Mouse (Mus musculus) thymus, adult 2 months (tissue): ENCODE data around the gene Opalin. TPM values are rescaled to one million over a fixed set of nuclear protein-coding genes. Genes with fewer than 3 reads are reported as not detected.

ENCODE experiments used
- DNase-seq: peaks from one replicate; pipeline ENCODE4 v3.0.0; 2021
- H3K27ac ChIP-seq: fragments of 200-500 bp; 2 replicates; pipeline ENCODE4 v1.5.1; 2012; ENCODE audit warnings: low read length, control low read depth; ENCODE audit not compliant: control insufficient read depth, insufficient read depth
- H3K27me3 ChIP-seq: fragments of 200-500 bp; 2 replicates; pipeline ENCODE4 v1.6.1; 2012; ENCODE audit warnings: mild to moderate bottlenecking, low read length, moderate library complexity, mixed read lengths; ENCODE audit not compliant: control insufficient read depth, insufficient read depth
- H3K36me3 ChIP-seq: fragments of 200-500 bp; 2 replicates; pipeline ENCODE4 v1.6.1; 2012; ENCODE audit warnings: mild to moderate bottlenecking, low read length, moderate library complexity; ENCODE audit not compliant: control insufficient read depth, insufficient read depth
- H3K4me1 ChIP-seq: fragments of 200-500 bp; replicated peaks from 2 replicates; pipeline ENCODE4 v1.6.1; 2012; ENCODE audit warnings: low read length; ENCODE audit not compliant: control insufficient read depth, insufficient read depth
- H3K4me3 ChIP-seq: fragments of 200-500 bp; 2 replicates; pipeline ENCODE4 v1.5.1; 2012; ENCODE audit warnings: mild to moderate bottlenecking, low read length, control low read depth, moderate library complexity; ENCODE audit not compliant: control insufficient read depth, insufficient read depth
- CTCF ChIP-seq: fragments of 200-500 bp; IDR thresholded peaks from 2 replicates; pipeline ENCODE4 v1.5.1; 2012; ENCODE audit warnings: mild to moderate bottlenecking, control low read depth, low read length, moderate library complexity, borderline replicate concordance; ENCODE audit not compliant: control insufficient read depth, poor library complexity, insufficient read depth; ENCODE audit errors: extremely low read depth
- POLR2A ChIP-seq: fragments of 200-500 bp; IDR thresholded peaks from 2 replicates; pipeline ENCODE4 v1.6.1; 2012; ENCODE audit warnings: mild to moderate bottlenecking, low read length, control low read depth, moderate library complexity; ENCODE audit not compliant: control insufficient read depth, poor library complexity, insufficient read depth; ENCODE audit errors: extremely low read depth
- WGBS: fragments of 180-500 bp; shearing (Covaris S2); methylation state at CpG from one replicate; pipeline ENCODE4 v1.1.7; 2018; 5-methylcytosine and 5-hydroxymethylcytosine counted together
- polyA plus RNA-seq: library from polyadenylated mRNA; depleted of rRNA; stranded (reverse); fragments of >200 nt; gene quantifications from 2 replicates; pipeline ENCODE4 v1.2.3, GENCODE M21; 2012

Opalin gene
- polyA plus RNA-seq, 1 experiment = 0.13 TPM

- no peaks in the 10 kb centered on the region for H3K27me3 ChIP-seq
- no peak for DNase-seq
- H3K36me3 ChIP-seq = peaks cover 69% of the 10 kb centered on the region
- no peak overlapping the region for H3K4me3 ChIP-seq
- peaks cover 41% of the 10 kb centered on the region for H3K4me1 ChIP-seq
- WGBS = 37% methylated on average over 4 of the region's 4 CpGs
- TF ChIP-seq POLR2A (no peak), CTCF (no peak)
- H3K27ac ChIP-seq = peak overlapping the region; percentile 81
Observed at GRCm38 (mm10) chr19:41035809-41036551, 40.9 kb downstream of the Opalin start.

GRCm38 (mm10) chr19:41031869-41032268, 45.0 kb downstream of the Opalin start:
- Histone ChIP-seq H3K4me3 (peak overlapping the region; percentile 67), H3K27me3 (no peaks in the 10 kb centered on the region), H3K27ac (peak overlapping the region; percentile 98), H3K4me1 (peaks cover 30% of the 10 kb centered on the region), H3K36me3 (peaks cover 38% of the 10 kb centered on the region)
- no peak for DNase-seq
- 5% methylated on average over 6 of the region's 6 CpGs for WGBS
- TF ChIP-seq CTCF (no peak), POLR2A (no peak)

- peaks cover 31% of the 10 kb centered on the region for H3K4me1 ChIP-seq
- WGBS = 8% methylated on average over 11 of the region's 11 CpGs
- peak overlapping the region; percentile 98 for H3K27ac ChIP-seq
- DNase-seq = peak; percentile 76
- peak overlapping the region; percentile 66 for H3K4me3 ChIP-seq
- H3K27me3 ChIP-seq = no peaks in the 10 kb centered on the region
- peaks cover 29% of the 10 kb centered on the region for H3K36me3 ChIP-seq
- TF ChIP-seq POLR2A (peak; percentile 77), CTCF (no peak)
Observed at GRCm38 (mm10) chr19:41031009-41031408, 45.9 kb downstream of the Opalin start.

GRCm38 (mm10) chr19:41030161-41030560, 46.8 kb downstream of the Opalin start:
- Histone ChIP-seq H3K27me3 (no peaks in the 10 kb centered on the region), H3K27ac (peak overlapping the region; percentile 98), H3K4me3 (peak overlapping the region; percentile 47), H3K36me3 (peaks cover 27% of the 10 kb centered on the region), H3K4me1 (peaks cover 28% of the 10 kb centered on the region)
- WGBS = 7% methylated on average over 6 of the region's 6 CpGs
- DNase-seq = no peak
- TF ChIP-seq POLR2A = no peak
- no peak for TF ChIP-seq CTCF

- H3K27ac ChIP-seq = peak within 1 kb of the TSS; percentile 98
- DNase-seq = no peak
- WGBS = 23% methylated on average over 6 of the region's 6 CpGs
- H3K4me1 ChIP-seq = peaks cover 33% of the 10 kb centered on the region
- H3K36me3 ChIP-seq = peaks cover 23% of the 10 kb centered on the region
- no peaks in the 10 kb centered on the region for H3K27me3 ChIP-seq
- peak within 1 kb of the TSS; percentile 100 for H3K4me3 ChIP-seq
- TF ChIP-seq POLR2A = peak; percentile 43; the same call in 1 of the 2 replicates
- TF ChIP-seq CTCF = no peak
Observed at GRCm38 (mm10) chr19:41029219-41029618, 47.7 kb downstream of the Opalin start, which contains the start of gene Dntt. Gene Dntt (plus strand): TSS chr19:41029275.

DNA sequence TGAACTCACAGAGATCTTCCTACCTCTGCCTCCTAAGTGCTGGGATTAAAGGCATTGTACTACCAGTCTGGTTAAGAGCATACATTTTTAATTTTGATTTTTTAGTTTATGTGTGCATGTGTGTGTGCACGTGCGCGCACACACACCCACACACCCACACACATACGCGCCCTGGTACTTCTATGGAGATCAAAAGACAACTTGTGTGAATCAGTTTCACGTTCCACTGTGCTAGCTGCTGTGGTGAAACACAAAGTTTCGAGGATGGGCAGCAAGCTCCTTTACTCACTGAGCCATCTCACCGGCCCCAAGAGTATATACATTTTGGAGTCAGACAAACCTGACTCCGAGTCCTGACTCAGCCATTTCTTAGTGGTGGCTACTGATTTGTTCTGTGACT, 49.3 kb downstream of the Opalin start:
- 14% methylated on average over 9 of the region's 9 CpGs for WGBS

DNA sequence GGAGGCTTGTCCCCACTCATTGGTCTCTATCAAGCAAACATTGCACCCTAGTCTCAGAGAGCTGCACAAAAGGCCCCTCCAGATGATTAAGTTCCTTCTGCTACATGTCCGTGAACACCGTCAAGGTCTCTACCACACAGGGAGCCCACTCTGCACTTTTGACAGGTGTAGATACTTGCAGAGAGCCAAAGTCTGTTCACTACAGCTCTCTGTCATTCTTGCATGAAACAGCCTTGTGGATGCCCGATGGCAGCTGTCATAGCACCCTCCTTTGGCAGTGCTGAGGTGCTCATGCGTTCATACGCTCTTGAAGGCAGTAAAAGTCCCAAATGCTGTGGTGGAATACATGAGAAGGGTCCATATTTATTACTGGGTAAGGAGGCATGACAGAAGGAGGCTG, 49.9 kb downstream of the Opalin start:
- Histone ChIP-seq H3K27ac (peak overlapping the region; percentile 98), H3K27me3 (no peaks in the 10 kb centered on the region), H3K4me3 (peak overlapping the region; percentile 17), H3K36me3 (peaks cover 2% of the 10 kb centered on the region), H3K4me1 (peaks cover 39% of the 10 kb centered on the region)
- 7% methylated on average over 5 of the region's 5 CpGs for WGBS
- no peak for DNase-seq
- TF ChIP-seq POLR2A = no peak
- no peak for TF ChIP-seq CTCF

More for the DNA sequence above, 49.3 kb downstream of the Opalin start:
- peaks cover 8% of the 10 kb centered on the region for H3K36me3 ChIP-seq
- no peak for DNase-seq
- peaks cover 38% of the 10 kb centered on the region for H3K4me1 ChIP-seq
- peak overlapping the region; percentile 29 for H3K4me3 ChIP-seq
- no peaks in the 10 kb centered on the region for H3K27me3 ChIP-seq
- peak overlapping the region; percentile 98 for H3K27ac ChIP-seq
- no peak for TF ChIP-seq CTCF
- TF ChIP-seq POLR2A = no peak
